Mouse (Mus musculus) urinary bladder, postnatal 25 days (tissue): Measurements from ENCODE around the gene Nrm.

Source experiments
- DNase-seq: peaks from one replicate; pipeline ENCODE4 v3.0.0; 2022; ENCODE audit warnings: low spot score

Gene Nrm

GRCm38 (mm10) chr17:35861198-35861857 is at the start of gene Nrm:
TSS of gene Nrm (plus strand) at chr17:35861318.
- peak; percentile 86 for DNase-seq

- DNase-seq: no peak
These were observed 48.8 kb upstream of the Nrm start for GRCm38 (mm10) chr17:35812307-35812706.

- DNase-seq: no peak
These were observed 48.4 kb upstream of the Nrm start for GRCm38 (mm10) chr17:35812736-35813135.

GRCm38 (mm10) chr17:35813245-35813647 is 47.9 kb upstream of the Nrm start:
- peak; percentile 95 for DNase-seq

- no peak for DNase-seq
These were observed 47.5 kb upstream of the Nrm start for GRCm38 (mm10) chr17:35813653-35814052.

- no peak for DNase-seq
These were observed 46.4 kb upstream of the Nrm start for GRCm38 (mm10) chr17:35814678-35815077.

- DNase-seq: no peak
These were observed 45.3 kb upstream of the Nrm start for GRCm38 (mm10) chr17:35815836-35816235.

- no peak for DNase-seq
These were observed 44.4 kb upstream of the Nrm start for GRCm38 (mm10) chr17:35816686-35817085.

GRCm38 (mm10) chr17:35817226-35817625 is 43.9 kb upstream of the Nrm start:
- no peak for DNase-seq

GRCm38 (mm10) chr17:35820111-35820510 is 41.0 kb upstream of the Nrm start:
- no peak for DNase-seq

GRCm38 (mm10) chr17:35821439-35822430 is 39.4 kb upstream of the Nrm start, which contains the start of gene Ier3:
TSS of gene Ier3 (plus strand) at chr17:35821684.
- peak; percentile 88 for DNase-seq

GRCm38 (mm10) chr17:35822564-35822963 is 38.6 kb upstream of the Nrm start:
- DNase-seq: no peak

- peak; percentile 88 for DNase-seq
These were observed 37.9 kb upstream of the Nrm start, which contains the start of gene Flot1 for GRCm38 (mm10) chr17:35822964-35823937. TSS of gene Flot1 (plus strand) at chr17:35823230.

- DNase-seq: no peak
These were observed 36.7 kb upstream of the Nrm start for GRCm38 (mm10) chr17:35824402-35824801.

- no peak for DNase-seq
These were observed 35.8 kb upstream of the Nrm start for GRCm38 (mm10) chr17:35825109-35825850.

GRCm38 (mm10) chr17:35829737-35830136 is 31.4 kb upstream of the Nrm start:
- peak; percentile 78 for DNase-seq

- DNase-seq: no peak
These were observed 28.5 kb upstream of the Nrm start for GRCm38 (mm10) chr17:35832400-35833238.

- no peak for DNase-seq
These were observed 27.8 kb upstream of the Nrm start for GRCm38 (mm10) chr17:35833239-35833751.

GRCm38 (mm10) chr17:35833894-35834293 is 27.2 kb upstream of the Nrm start:
- no peak for DNase-seq
